Mouse (Mus musculus) adipocyte (in vitro differentiated cells): ENCODE results near the gene Coq5.
A peak's percentile ranks its signal among the peaks of the same experiment; 100 is the strongest.

Experiments
- DNase-seq: peaks from one replicate; pipeline ENCODE4 v3.0.0-alpha.2; 2016; ENCODE audit warnings: low spot score

Coq5 gene

GRCm38 (mm10) chr5:115312816-115313667 lies 33.6 kb downstream of the Coq5 start:
- DNase-seq, result no peak

GRCm38 (mm10) chr5:115313668-115313943 lies 34.1 kb downstream of the Coq5 start:
- DNase-seq, result no peak

- no peak for DNase-seq
Observed at GRCm38 (mm10) chr5:115316968-115317644, 37.6 kb downstream of the Coq5 start.

GRCm38 (mm10) chr5:115317645-115318328 lies 38.3 kb downstream of the Coq5 start:
- DNase-seq, result no peak

DNA sequence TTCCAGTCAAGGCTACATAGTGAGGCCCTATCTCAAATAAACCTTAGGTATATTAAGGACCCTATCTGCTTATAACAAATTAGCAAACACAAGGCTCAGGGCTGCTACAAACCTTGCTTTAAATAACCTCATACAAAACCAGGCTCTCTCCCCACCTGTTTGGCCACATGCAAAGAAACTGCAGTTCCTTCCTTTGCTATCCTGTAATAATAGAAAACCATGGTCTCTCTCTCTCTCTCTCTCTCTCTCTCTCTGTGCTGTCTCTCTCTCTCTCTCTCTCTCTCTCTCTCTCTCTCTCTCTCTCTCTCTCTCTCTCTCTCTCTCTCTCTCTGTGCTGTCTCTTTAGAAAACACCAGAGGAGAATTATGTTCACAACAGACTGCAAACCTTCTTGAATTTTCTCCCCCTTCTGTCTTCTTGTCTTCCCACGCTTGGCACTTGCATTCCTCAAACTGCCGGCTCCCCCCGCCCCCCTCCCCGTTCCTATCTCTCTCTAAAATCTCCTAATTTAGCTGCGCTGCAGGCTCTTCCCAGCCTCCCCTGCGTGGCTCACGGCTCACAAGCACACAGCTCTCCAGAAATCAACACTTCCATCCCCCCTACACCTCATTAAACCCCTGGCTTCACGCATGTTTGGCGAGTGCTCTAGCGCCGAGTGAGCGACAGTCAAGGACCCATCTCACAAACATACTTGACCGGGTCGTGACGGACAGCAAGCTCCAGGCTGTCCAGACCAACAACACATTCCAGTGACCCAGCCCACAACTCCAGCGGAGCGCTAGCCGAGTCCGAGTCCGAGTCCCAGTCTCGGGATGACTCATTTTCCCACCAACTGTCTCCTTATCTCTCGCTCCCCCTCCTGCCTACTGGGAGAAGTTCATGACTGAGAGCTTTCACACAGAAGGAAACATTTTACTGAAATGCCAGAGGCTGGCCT lies 39.8 kb downstream of the Coq5 start:
- peak; percentile 94 for DNase-seq

DNA sequence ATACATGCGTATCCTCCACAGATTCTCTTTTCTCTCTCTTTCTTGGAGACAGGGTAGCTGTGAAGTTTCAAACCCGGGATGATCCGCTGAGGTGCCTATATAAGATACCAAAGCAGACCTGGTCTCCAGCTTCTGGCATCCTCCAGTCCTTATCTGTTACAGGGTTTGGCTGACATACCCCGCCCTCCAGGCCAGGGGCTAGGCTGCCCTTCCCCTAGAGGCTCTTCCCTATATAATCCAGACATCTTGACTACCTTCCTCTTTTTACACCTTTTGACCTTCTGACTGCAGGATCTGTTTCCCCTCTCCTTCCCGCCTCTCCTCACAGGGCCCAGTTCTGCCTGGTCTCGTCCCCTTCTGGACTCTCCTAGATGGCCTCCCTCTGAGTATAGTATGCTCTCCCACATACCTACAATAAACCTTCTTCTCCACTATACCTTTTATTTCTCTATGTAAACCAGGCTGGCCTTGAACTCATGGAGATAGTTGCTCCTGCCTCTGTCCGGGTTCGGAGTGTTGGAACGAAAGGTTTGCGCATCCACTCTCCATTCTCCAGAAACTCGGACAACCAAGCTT lies 46.9 kb downstream of the Coq5 start:
- no peak for DNase-seq

DNA sequence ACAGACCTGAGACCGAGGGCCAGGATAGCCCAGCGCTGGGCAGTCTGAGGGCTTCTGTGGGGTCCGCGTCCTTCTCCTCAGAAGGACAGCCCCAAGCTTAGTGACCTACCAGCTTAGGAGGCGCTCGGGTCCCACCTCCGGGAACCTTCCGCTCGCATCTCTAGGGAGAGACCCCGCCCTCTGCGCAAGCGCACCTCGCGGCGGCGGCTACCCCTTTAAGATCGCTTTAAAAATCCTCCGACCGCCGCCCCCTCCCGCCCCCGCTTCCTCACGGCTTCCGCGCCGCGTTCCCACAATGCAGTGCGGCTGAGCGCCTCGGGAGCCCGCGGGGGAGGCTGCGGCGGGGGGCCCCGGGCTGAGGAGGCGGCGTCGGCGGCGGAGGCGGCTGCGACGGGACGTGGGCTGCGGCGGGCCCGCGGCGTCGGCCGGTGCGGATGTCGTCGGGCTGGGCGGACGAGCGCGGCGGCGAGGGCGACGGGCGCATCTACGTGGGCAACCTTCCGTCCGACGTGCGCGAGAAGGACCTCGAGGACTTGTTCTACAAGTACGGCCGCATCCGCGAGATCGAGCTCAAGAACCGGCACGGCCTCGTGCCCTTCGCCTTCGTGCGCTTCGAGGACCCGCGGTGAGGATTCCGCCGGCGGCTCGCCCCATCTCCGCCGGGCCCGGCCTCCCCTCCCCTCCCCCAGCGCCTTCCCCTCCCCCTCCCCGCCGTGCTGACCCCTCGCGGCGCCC lies 47.6 kb downstream of the Coq5 start, which contains the start of gene Srsf9:
Gene Srsf9, plus strand, starts transcription at position 303 of the 735 bp plus-strand sequence.
- peak; percentile 93 for DNase-seq

DNA sequence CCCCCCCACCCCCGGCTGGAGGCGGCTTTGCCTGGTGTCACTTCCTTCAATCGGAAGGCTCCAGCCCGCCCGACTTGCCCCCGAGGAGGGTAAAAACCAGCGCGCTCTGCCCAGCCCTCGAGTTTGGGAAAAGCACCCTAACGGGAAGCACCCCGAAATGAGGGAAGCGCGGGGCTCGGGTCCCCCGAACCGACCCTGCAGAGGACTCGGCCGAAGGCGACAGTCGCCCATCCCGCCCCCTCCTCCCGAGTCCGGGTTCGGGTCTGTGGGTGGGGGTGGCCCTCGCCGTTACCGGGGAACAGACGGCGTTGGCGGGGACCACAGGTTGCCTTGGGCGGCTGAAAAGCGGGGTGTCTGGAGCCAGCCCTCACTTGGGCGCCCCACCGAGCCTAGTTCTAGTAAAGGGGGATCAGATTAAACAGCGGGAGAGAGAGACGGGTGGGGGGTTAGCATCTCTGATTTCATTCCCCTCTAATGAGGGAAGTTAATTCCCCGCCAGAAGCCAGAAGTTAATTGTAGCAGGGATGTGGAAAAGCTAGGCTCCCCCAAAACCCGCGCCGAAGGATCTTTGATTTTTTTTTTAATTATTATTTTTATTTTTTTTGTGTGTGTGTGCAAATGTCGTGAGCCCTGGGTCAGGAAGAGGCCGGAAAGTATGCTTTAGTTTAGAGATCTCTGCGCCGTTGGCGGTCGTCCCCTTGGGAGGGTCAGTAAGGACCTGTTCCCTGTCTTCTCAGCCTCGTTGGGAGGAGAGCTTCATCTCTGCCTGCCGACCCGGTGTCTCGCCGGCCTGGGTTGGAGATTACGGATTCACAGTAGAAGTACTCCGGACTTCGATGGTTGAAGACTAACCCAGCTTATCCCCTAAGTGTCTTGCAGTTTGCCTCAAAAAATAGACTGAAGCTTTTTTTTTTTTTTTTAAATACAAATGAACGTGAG lies 48.4 kb downstream of the Coq5 start:
- DNase-seq, result no peak

- DNase-seq, result no peak
Observed at GRCm38 (mm10) chr5:115330955-115331354, 51.5 kb downstream of the Coq5 start.

DNA sequence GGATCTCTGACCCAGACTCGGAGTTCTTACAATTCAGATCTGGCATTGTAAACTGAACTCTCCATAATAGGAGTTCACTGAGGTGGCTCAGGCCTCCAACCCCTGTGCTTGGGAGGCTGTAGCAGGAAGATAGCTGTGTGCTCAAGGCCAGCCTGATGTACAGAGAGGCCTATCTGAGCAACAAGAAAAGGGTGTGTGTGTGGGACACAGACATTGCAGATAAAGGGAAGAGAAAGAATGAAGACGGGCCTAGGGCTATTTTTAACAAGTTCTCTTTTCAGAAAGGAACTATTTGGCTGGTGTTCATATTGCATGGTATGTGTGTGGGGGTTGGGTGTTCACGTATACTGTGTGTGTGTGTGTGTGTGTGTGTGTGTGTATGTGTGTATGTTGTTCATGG lies 54.2 kb downstream of the Coq5 start:
- DNase-seq, result no peak

- DNase-seq, result no peak
Observed at GRCm38 (mm10) chr5:115340007-115340406, 60.5 kb downstream of the Coq5 start.

GRCm38 (mm10) chr5:115340577-115341313 lies 61.3 kb downstream of the Coq5 start, which contains the start of the genes Gatc and Triap1:
TSS of gene Gatc (minus strand) at chr5:115341178.
TSS of gene Triap1 (plus strand) at chr5:115341225.
- peak; percentile 93 for DNase-seq

- no peak for DNase-seq
Observed at GRCm38 (mm10) chr5:115341314-115342165, 62.1 kb downstream of the Coq5 start.
